Mouse (Mus musculus) intestine, embryonic 16.5 days (tissue): ENCODE data around the gene Mrpl37. TPM values are rescaled to one million over a fixed set of nuclear protein-coding genes. Genes with fewer than 3 reads are reported as not detected.

Experiments
- ATAC-seq: fragments of 200-750 bp; cut with Nextera tagmentation; 2 replicates; pipeline ENCODE4 v1.8.0; 2017; ENCODE audit warnings: moderate TSS enrichment, moderate library complexity
- H3K27ac ChIP-seq: fragments of 300-500 bp; sonication (generic); 2 replicates; pipeline ENCODE4 v1.5.1; 2014; ENCODE audit warnings: mild to moderate bottlenecking, low read length
- H3K27me3 ChIP-seq: fragments of 300-500 bp; sonication (generic); replicated peaks from 2 replicates; pipeline ENCODE4 v1.6.1; 2014; ENCODE audit warnings: low read length, control low read depth, mixed read lengths; ENCODE audit not compliant: control insufficient read depth, insufficient read depth
- H3K36me3 ChIP-seq: fragments of 300-500 bp; sonication (generic); 2 replicates; pipeline ENCODE4 v1.6.1; 2014; ENCODE audit warnings: low read length, control low read depth; ENCODE audit not compliant: control insufficient read depth, insufficient read depth
- H3K4me1 ChIP-seq: fragments of 300-500 bp; sonication (generic); 2 replicates; pipeline ENCODE4 v1.6.1; 2014; ENCODE audit warnings: low read length, control low read depth, mixed read lengths; ENCODE audit not compliant: control insufficient read depth, insufficient read depth
- H3K4me2 ChIP-seq: fragments of 300-500 bp; sonication (generic); 2 replicates; pipeline ENCODE4 v1.6.1; 2014; ENCODE audit warnings: low read depth, low read length, control low read depth
- H3K4me3 ChIP-seq: fragments of 300-500 bp; sonication (generic); 2 replicates; pipeline ENCODE4 v1.5.1; 2014; ENCODE audit warnings: mild to moderate bottlenecking, low read length
- H3K9ac ChIP-seq: fragments of 300-500 bp; sonication (generic); 2 replicates; pipeline ENCODE4 v1.6.1; 2014; ENCODE audit warnings: low read depth, low read length
- H3K9me3 ChIP-seq: fragments of 300-500 bp; sonication (generic); 2 replicates; pipeline ENCODE4 v1.6.1; 2016; ENCODE audit warnings: low read length, control low read depth; ENCODE audit not compliant: control insufficient read depth
- WGBS: fragments of 180-500 bp; shearing (Covaris S2); extraction: QIAGEN DNeasy Blood & Tissue Kit; methylation state at CpG from one replicate; pipeline ENCODE4 v1.1.7; 2014; 5-methylcytosine and 5-hydroxymethylcytosine counted together
- polyA plus RNA-seq: library from polyadenylated mRNA; unstranded; fragments of >200 nt; fragmentation: Nextera tagmentation; extraction: Ambion mirVana; gene quantifications from 2 replicates; pipeline ENCODE4 v1.2.1, GENCODE M21; 2015

The Mrpl37 gene
- polyA plus RNA-seq, 1 experiment from 2014 or later, result 117 TPM

- Histone ChIP-seq H3K4me2 (no peak overlapping the region), H3K4me1 (no peaks in the 10 kb centered on the region), H3K9me3 (no peaks in the 10 kb centered on the region), H3K27me3 (no peaks in the 10 kb centered on the region), H3K9ac (no peak overlapping the region), H3K36me3 (no peaks in the 10 kb centered on the region), H3K27ac (no peak overlapping the region), H3K4me3 (no peak overlapping the region)
- ATAC-seq, result no peak
- 37% methylated on average over 5 of the region's 5 CpGs for WGBS
Observed at GRCm38 (mm10) chr4:107075456-107075855, 8.8 kb upstream of the Mrpl37 start.

GRCm38 (mm10) chr4:107072343-107072742, 5.7 kb upstream of the Mrpl37 start:
- no peak overlapping the region for H3K9ac ChIP-seq
- no peaks in the 10 kb centered on the region for H3K4me1 ChIP-seq
- no peaks in the 10 kb centered on the region for H3K27me3 ChIP-seq
- 87% methylated on average over 9 of the region's 9 CpGs for WGBS
- no peak overlapping the region for H3K4me3 ChIP-seq
- no peaks in the 10 kb centered on the region for H3K9me3 ChIP-seq
- ATAC-seq, result no peak
- H3K27ac ChIP-seq, result no peak overlapping the region
- no peak overlapping the region for H3K4me2 ChIP-seq
- H3K36me3 ChIP-seq, result no peaks in the 10 kb centered on the region

- ATAC-seq, result peak; percentile 52
- no peaks in the 10 kb centered on the region for H3K27me3 ChIP-seq
- H3K36me3 ChIP-seq, result peaks cover 12% of the 10 kb centered on the region
- H3K4me2 ChIP-seq, result peak overlapping the region; percentile 95
- H3K4me3 ChIP-seq, result peak overlapping the region; percentile 82
- H3K4me1 ChIP-seq, result peaks cover 6% of the 10 kb centered on the region; the same call in 1 of the 2 replicates
- no peaks in the 10 kb centered on the region for H3K9me3 ChIP-seq
- peak overlapping the region; percentile 80 for H3K9ac ChIP-seq
- 0 out of 2 replicates have a peak overlapping the region, but pooled peaks have one; percentile 12 for H3K27ac ChIP-seq
- WGBS, result 3% methylated on average over 33 of the region's 33 CpGs
Observed at GRCm38 (mm10) chr4:107067151-107067840, 628 bp upstream of the Mrpl37 start.

- H3K27me3 ChIP-seq, result no peaks in the 10 kb centered on the region
- H3K36me3 ChIP-seq, result peaks cover 15% of the 10 kb centered on the region
- no peak overlapping the region for H3K4me3 ChIP-seq
- no peak overlapping the region for H3K4me2 ChIP-seq
- ATAC-seq, result no peak
- H3K4me1 ChIP-seq, result peaks cover 6% of the 10 kb centered on the region; the same call in 1 of the 2 replicates
- H3K9ac ChIP-seq, result no peak overlapping the region
- 97% methylated on average over 5 of the region's 5 CpGs for WGBS
- H3K27ac ChIP-seq, result no peak overlapping the region
- no peaks in the 10 kb centered on the region for H3K9me3 ChIP-seq
Observed at GRCm38 (mm10) chr4:107064394-107065098, 2.1 kb downstream of the Mrpl37 start.

GRCm38 (mm10) chr4:107063214-107063613, 3.5 kb downstream of the Mrpl37 start:
- Histone ChIP-seq H3K4me2 (no peak overlapping the region), H3K27ac (no peak overlapping the region), H3K9ac (no peak overlapping the region), H3K4me3 (no peak overlapping the region), H3K27me3 (no peaks in the 10 kb centered on the region), H3K9me3 (no peaks in the 10 kb centered on the region), H3K36me3 (peaks cover 15% of the 10 kb centered on the region), H3K4me1 (peaks cover 6% of the 10 kb centered on the region; the same call in 1 of the 2 replicates)
- ATAC-seq, result no peak
- 86% methylated on average over 3 of the region's 3 CpGs for WGBS

- 91% methylated on average over 4 of the region's 4 CpGs for WGBS
- ATAC-seq, result no peak
- peaks cover 6% of the 10 kb centered on the region; the same call in 1 of the 2 replicates for H3K4me1 ChIP-seq
- no peak overlapping the region for H3K9ac ChIP-seq
- H3K27ac ChIP-seq, result no peak overlapping the region
- H3K9me3 ChIP-seq, result no peaks in the 10 kb centered on the region
- no peaks in the 10 kb centered on the region for H3K27me3 ChIP-seq
- H3K4me2 ChIP-seq, result no peak overlapping the region
- no peak overlapping the region for H3K4me3 ChIP-seq
- peaks cover 18% of the 10 kb centered on the region for H3K36me3 ChIP-seq
Observed at GRCm38 (mm10) chr4:107061560-107061959, 5.1 kb downstream of the Mrpl37 start.

- Histone ChIP-seq H3K4me1 (no peaks in the 10 kb centered on the region), H3K36me3 (peaks cover 14% of the 10 kb centered on the region; the same call in 1 of the 2 replicates), H3K4me2 (no peak overlapping the region), H3K9me3 (no peaks in the 10 kb centered on the region), H3K27me3 (no peaks in the 10 kb centered on the region), H3K4me3 (no peak overlapping the region), H3K9ac (no peak overlapping the region), H3K27ac (no peak overlapping the region)
- 83% methylated on average over 6 of the region's 6 CpGs for WGBS
- ATAC-seq, result no peak
Observed at GRCm38 (mm10) chr4:107058781-107059180, 7.9 kb downstream of the Mrpl37 start.

- ATAC-seq, result no peak
- WGBS, result 91% methylated on average over 5 of the region's 5 CpGs
- Histone ChIP-seq H3K36me3 (peaks cover 14% of the 10 kb centered on the region; the same call in 1 of the 2 replicates), H3K4me1 (no peaks in the 10 kb centered on the region), H3K27me3 (no peaks in the 10 kb centered on the region), H3K9ac (no peak overlapping the region), H3K27ac (no peak overlapping the region), H3K4me3 (no peak overlapping the region), H3K4me2 (no peak overlapping the region), H3K9me3 (no peaks in the 10 kb centered on the region)
Observed at GRCm38 (mm10) chr4:107058346-107058745, 8.3 kb downstream of the Mrpl37 start.

GRCm38 (mm10) chr4:107056088-107056487, 10.6 kb downstream of the Mrpl37 start:
- H3K9ac ChIP-seq, result no peak overlapping the region
- H3K4me2 ChIP-seq, result no peak overlapping the region
- H3K4me1 ChIP-seq, result no peaks in the 10 kb centered on the region
- H3K4me3 ChIP-seq, result no peak overlapping the region
- H3K27me3 ChIP-seq, result no peaks in the 10 kb centered on the region
- H3K36me3 ChIP-seq, result peaks cover 3% of the 10 kb centered on the region; the same call in 1 of the 2 replicates
- ATAC-seq, result no peak
- 84% methylated on average over 3 of the region's 3 CpGs for WGBS
- H3K9me3 ChIP-seq, result no peaks in the 10 kb centered on the region
- H3K27ac ChIP-seq, result no peak overlapping the region
